Mouse (Mus musculus) MEL (cell line): ENCODE measurements around the gene Hsdl2. TPM values are rescaled to one million over a fixed set of nuclear protein-coding genes. Genes with fewer than 3 reads are reported as not detected.

ENCODE experiments used
- DNase-seq: peaks from one replicate; pipeline ENCODE4 v3.0.0; 2011; ENCODE audit warnings: low read depth, low spot score
- H3K27ac ChIP-seq: 2 replicates; pipeline ENCODE4 v1.5.1; 2012; ENCODE audit warnings: low read depth, mild to moderate bottlenecking, control low read depth, low read length, moderate library complexity; ENCODE audit not compliant: control insufficient read depth
- H3K27me3 ChIP-seq, 2 experiments: fragments of 150-350 bp in 1 of 2; sonication (generic) in 1 of 2; 2 replicates each; pipeline ENCODE4 v1.6.1; 2012; ENCODE audit warnings: low read length in 2 of 2, mild to moderate bottlenecking in 2 of 2, improper control_type of control experiment in 1 of 2, moderate library complexity in 1 of 2; ENCODE audit not compliant: insufficient read depth in 2 of 2, control insufficient read depth in 1 of 2
- H3K36me3 ChIP-seq, 2 experiments: 2 replicates each; pipeline ENCODE4 v1.6.1; 2012 to 2014; ENCODE audit warnings: low read length in 2 of 2, improper control_type of control experiment in 1 of 2, inconsistent platforms in 1 of 2, mild to moderate bottlenecking in 1 of 2; ENCODE audit not compliant: insufficient read depth in 2 of 2, control insufficient read depth in 1 of 2
- H3K4me1 ChIP-seq, 2 experiments: fragments of 150-350 bp in 1 of 2; sonication (generic) in 1 of 2; 2 replicates each; pipeline ENCODE4 v1.6.1; 2012; ENCODE audit warnings: low read length in 2 of 2, improper control_type of control experiment in 1 of 2, mild to moderate bottlenecking in 1 of 2; ENCODE audit not compliant: insufficient read depth in 2 of 2, control insufficient read depth in 1 of 2
- H3K4me3 ChIP-seq, 2 experiments: fragments of 150-350 bp in 1 of 2; sonication (generic) in 1 of 2; 2 replicates each; pipeline ENCODE4 v1.5.1; 2012; ENCODE audit warnings: low read depth in 2 of 2, low read length in 2 of 2, mild to moderate bottlenecking in 2 of 2, moderate library complexity in 2 of 2, control low read depth in 1 of 2, improper control_type of control experiment in 1 of 2; ENCODE audit not compliant: control insufficient read depth in 1 of 2, insufficient read depth in 1 of 2
- H3K79me2 ChIP-seq: 2 replicates; pipeline ENCODE4 v1.6.1; 2012; ENCODE audit warnings: mild to moderate bottlenecking, low read length, moderate library complexity; ENCODE audit not compliant: control insufficient read depth, poor library complexity, insufficient read depth
- H3K9ac ChIP-seq: 2 replicates; pipeline ENCODE4 v1.6.1; 2012; ENCODE audit warnings: low read depth, mild to moderate bottlenecking, control low read depth, low read length, moderate library complexity; ENCODE audit not compliant: control insufficient read depth, poor library complexity, severe bottlenecking
- H3K9me3 ChIP-seq: fragments of 150-350 bp; sonication (generic); replicated peaks from 2 replicates; pipeline ENCODE4 v1.6.1; 2012; ENCODE audit warnings: mild to moderate bottlenecking, low read length, improper control_type of control experiment, moderate library complexity; ENCODE audit not compliant: insufficient read depth
- BHLHE40 ChIP-seq: IDR thresholded peaks from 2 replicates; pipeline ENCODE4 v1.6.1; 2012; ENCODE audit warnings: low read depth, mild to moderate bottlenecking, inconsistent platforms, low read length, improper control_type of control experiment, borderline replicate concordance
- CHD1 ChIP-seq: IDR thresholded peaks from 2 replicates; pipeline ENCODE4 v1.6.1; 2012; ENCODE audit warnings: low read depth, mild to moderate bottlenecking, inconsistent platforms, low read length, improper control_type of control experiment
- CTCF ChIP-seq, 3 experiments: IDR thresholded peaks in 2 of 3; conservative IDR thresholded peaks in 1 of 3; 2 replicates each; pipeline ENCODE4 v1.5.1; 2011 to 2012; ENCODE audit warnings: low read length in 3 of 3, low read depth in 2 of 3, mild to moderate bottlenecking in 2 of 3, improper control_type of control experiment in 1 of 3, inconsistent platforms in 1 of 3, mixed read lengths in 1 of 3, moderate library complexity in 1 of 3; ENCODE audit not compliant: control insufficient read depth in 1 of 3, insufficient read depth in 1 of 3, poor library complexity in 1 of 3, severe bottlenecking in 1 of 3
- ELF1 ChIP-seq: IDR thresholded peaks from 2 replicates; pipeline ENCODE4 v1.6.1; 2014; ENCODE audit warnings: low read depth, mild to moderate bottlenecking, inconsistent platforms, low read length, improper control_type of control experiment, moderate library complexity
- EP300 ChIP-seq, 2 experiments: IDR thresholded peaks; 2 replicates each; pipeline ENCODE4 v1.6.1; 2011; ENCODE audit warnings: improper control_type of control experiment in 2 of 2, low read length in 2 of 2, low read depth in 1 of 2, mild to moderate bottlenecking in 1 of 2
- ETS1 ChIP-seq: IDR thresholded peaks from 2 replicates; pipeline ENCODE4 v1.6.1; 2012; ENCODE audit warnings: low read depth, mild to moderate bottlenecking, inconsistent platforms, low read length, improper control_type of control experiment, moderate library complexity
- GABPA ChIP-seq: IDR thresholded peaks from 2 replicates; pipeline ENCODE4 v1.6.1; 2012; ENCODE audit warnings: low read depth, mild to moderate bottlenecking, inconsistent platforms, low read length, improper control_type of control experiment, moderate library complexity
- GATA1 ChIP-seq: IDR thresholded peaks from 2 replicates; pipeline ENCODE4 v1.6.1; 2011; ENCODE audit warnings: low read depth, low read length, improper control_type of control experiment
- JUND ChIP-seq: IDR thresholded peaks from 2 replicates; pipeline ENCODE4 v1.6.1; 2011; ENCODE audit warnings: low read depth, mild to moderate bottlenecking, improper control_type of control experiment, low read length
- KAT2A ChIP-seq: conservative IDR thresholded peaks from 2 replicates; pipeline ENCODE4 v1.6.1; 2012; ENCODE audit warnings: low read depth, low read length, improper control_type of control experiment, inconsistent platforms
- MAFK ChIP-seq: IDR thresholded peaks from 2 replicates; pipeline ENCODE4 v1.6.1; 2011; ENCODE audit warnings: low read depth, mild to moderate bottlenecking, low read length, improper control_type of control experiment, borderline replicate concordance
- MAX ChIP-seq: IDR thresholded peaks from 2 replicates; pipeline ENCODE4 v1.6.1; 2011; ENCODE audit warnings: low read length, improper control_type of control experiment
- MXI1 ChIP-seq: IDR thresholded peaks from 2 replicates; pipeline ENCODE4 v1.6.1; 2011; ENCODE audit warnings: mild to moderate bottlenecking, low read depth, low read length, improper control_type of control experiment
- MYC ChIP-seq: IDR thresholded peaks from 2 replicates; pipeline ENCODE4 v1.6.1; 2011; ENCODE audit warnings: low read depth, mild to moderate bottlenecking, low read length, improper control_type of control experiment, moderate library complexity
- NRF1 ChIP-seq: IDR thresholded peaks from 2 replicates; pipeline ENCODE4 v1.6.1; 2014; ENCODE audit warnings: low read depth, mild to moderate bottlenecking, inconsistent platforms, low read length, improper control_type of control experiment, moderate library complexity; ENCODE audit not compliant: poor library complexity, insufficient read depth, severe bottlenecking
- POLR2AphosphoS2 ChIP-seq: IDR thresholded peaks from 2 replicates; pipeline ENCODE4 v1.6.1; 2011; ENCODE audit warnings: low read length, improper control_type of control experiment
- RAD21 ChIP-seq: IDR thresholded peaks from 2 replicates; pipeline ENCODE4 v1.6.1; 2011; ENCODE audit warnings: mild to moderate bottlenecking, low read depth, low read length, improper control_type of control experiment
- SIN3A ChIP-seq: IDR thresholded peaks from 2 replicates; pipeline ENCODE4 v1.6.1; 2012; ENCODE audit warnings: low read length, improper control_type of control experiment, inconsistent platforms
- TCF12 ChIP-seq: IDR thresholded peaks from 2 replicates; pipeline ENCODE4 v1.6.1; 2014; ENCODE audit warnings: low read depth, mild to moderate bottlenecking, inconsistent platforms, low read length, improper control_type of control experiment, moderate library complexity
- UBTF ChIP-seq: IDR thresholded peaks from 2 replicates; pipeline ENCODE4 v1.6.1; 2012; ENCODE audit warnings: low read depth, mild to moderate bottlenecking, inconsistent platforms, low read length, improper control_type of control experiment, moderate library complexity, borderline replicate concordance; ENCODE audit not compliant: insufficient read depth
- USF1 ChIP-seq: IDR thresholded peaks from 2 replicates; pipeline ENCODE4 v1.6.1; 2014; ENCODE audit warnings: low read depth, mild to moderate bottlenecking, inconsistent platforms, low read length, improper control_type of control experiment, moderate library complexity
- ZC3H11A ChIP-seq: IDR thresholded peaks from 2 replicates; pipeline ENCODE4 v1.6.1; 2012; ENCODE audit warnings: low read depth, mild to moderate bottlenecking, inconsistent platforms, low read length, improper control_type of control experiment
- ZNF384 ChIP-seq: IDR thresholded peaks from 2 replicates; pipeline ENCODE4 v1.6.1; 2012; ENCODE audit warnings: low read depth, mild to moderate bottlenecking, inconsistent platforms, low read length, improper control_type of control experiment
- polyA plus RNA-seq, 2 experiments: library from polyadenylated mRNA; stranded (reverse) in 1 of 2; unstranded in 1 of 2; fragments of >175 nt in 1 of 2; fragments of >200 nt in 1 of 2; gene quantifications; 2 replicates each; pipeline versions ENCODE4 v1.2.1 to v1.2.4; 2012; ENCODE audit warnings: low replicate concordance in 2 of 2, low read depth in 1 of 2; ENCODE audit not compliant: insufficient read length in 2 of 2, insufficient read depth in 1 of 2, missing spikeins in 1 of 2
- total RNA-seq: library from RNA; depleted of rRNA; stranded (reverse); fragments of 300-350 nt; gene quantifications from 2 replicates; pipeline ENCODE4 v1.2.3, GENCODE M21; 2012

Hsdl2 gene
- total and polyA plus RNA-seq, 3 experiments: 8.4 to 15.0 TPM; not detected in 1

GRCm38 (mm10) chr4:59549977-59550560 is 31.3 kb upstream of the Hsdl2 start (continued):
- no peak for TF ChIP-seq CTCF (IDR thresholded peaks at IDR 0.05 in 2 of 3, conservative IDR thresholded peaks at IDR 0.05 in 1 of 3; ENCODE audit: control insufficient read depth in 1 of 3, insufficient read depth in 1 of 3, low read depth in 2 of 3, low read length in 3 of 3, poor library complexity in 1 of 3, severe bottlenecking in 1 of 3)
- peak; percentile 12; the same call in 1 of the 2 replicates for TF ChIP-seq ETS1
- peak; percentile 50; the same call in 1 of the 2 replicates for TF ChIP-seq SIN3A
- no peak for TF ChIP-seq GATA1
- no peak for TF ChIP-seq KAT2A

- H3K27ac ChIP-seq: no peak overlapping the region
- TF ChIP-seq GATA1 (no peak), SIN3A (no peak), USF1 (no peak), MAFK (no peak), KAT2A (no peak), GABPA (no peak), POLR2AphosphoS2 (no peak), RAD21 (no peak)
- TF ChIP-seq, all 39 proteins: peak for 0
Measured at GRCm38 (mm10) chr4:59551901-59552300, 29.5 kb upstream of the Hsdl2 start.

GRCm38 (mm10) chr4:59552835-59553234 is 28.5 kb upstream of the Hsdl2 start:
- H3K36me3 ChIP-seq: peaks cover 0 to 6% of the 10 kb centered on the region in 2 experiments; a peak in 1 of 4 replicates
- no peak overlapping the region for H3K27ac ChIP-seq
- H3K27me3 ChIP-seq: no peaks in the 10 kb centered on the region
- no peak overlapping the region for H3K9ac ChIP-seq
- no peaks in the 10 kb centered on the region for H3K9me3 ChIP-seq
- no peak for TF ChIP-seq USF1
- no peak for TF ChIP-seq EP300 (IDR thresholded peaks at IDR 0.05; ENCODE audit: low read depth in 1 of 2, low read length in 2 of 2)
- no peak for TF ChIP-seq KAT2A
- no peak for TF ChIP-seq SIN3A
- TF ChIP-seq BHLHE40: no peak
- TF ChIP-seq ETS1: no peak
- no peak for TF ChIP-seq ELF1
- TF ChIP-seq POLR2AphosphoS2: no peak
- TF ChIP-seq MAX: no peak
- no peak for TF ChIP-seq MXI1
- TF ChIP-seq TCF12: no peak
- TF ChIP-seq ZNF384: no peak
- no peak for TF ChIP-seq CHD1
- TF ChIP-seq JUND: no peak
- TF ChIP-seq NRF1: no peak
- no peak for TF ChIP-seq ZC3H11A
- TF ChIP-seq MAFK: no peak
- no peak for TF ChIP-seq MYC
- no peak for TF ChIP-seq RAD21
- no peak for TF ChIP-seq UBTF
- TF ChIP-seq, all 39 proteins: peak for 0
- peaks cover 16% of the 10 kb centered on the region for H3K79me2 ChIP-seq
- peaks cover 2 to 6% of the 10 kb centered on the region in 2 experiments for H3K4me1 ChIP-seq
- H3K4me3 ChIP-seq: no peak overlapping the region
- no peak for DNase-seq

More at GRCm38 (mm10) chr4:59551901-59552300, 29.5 kb upstream of the Hsdl2 start:
- H3K4me1 ChIP-seq: peaks cover 2 to 6% of the 10 kb centered on the region in 2 experiments; a peak in 3 of 4 replicates
- DNase-seq: no peak
- H3K36me3 ChIP-seq: peaks cover 0 to 6% of the 10 kb centered on the region in 2 experiments; a peak in 1 of 4 replicates
- H3K79me2 ChIP-seq: peaks cover 23% of the 10 kb centered on the region
- H3K9me3 ChIP-seq: no peaks in the 10 kb centered on the region
- H3K9ac ChIP-seq: no peak overlapping the region
- no peaks in the 10 kb centered on the region for H3K27me3 ChIP-seq
- H3K4me3 ChIP-seq: no peak overlapping the region
